In the genomic region with DNA sequence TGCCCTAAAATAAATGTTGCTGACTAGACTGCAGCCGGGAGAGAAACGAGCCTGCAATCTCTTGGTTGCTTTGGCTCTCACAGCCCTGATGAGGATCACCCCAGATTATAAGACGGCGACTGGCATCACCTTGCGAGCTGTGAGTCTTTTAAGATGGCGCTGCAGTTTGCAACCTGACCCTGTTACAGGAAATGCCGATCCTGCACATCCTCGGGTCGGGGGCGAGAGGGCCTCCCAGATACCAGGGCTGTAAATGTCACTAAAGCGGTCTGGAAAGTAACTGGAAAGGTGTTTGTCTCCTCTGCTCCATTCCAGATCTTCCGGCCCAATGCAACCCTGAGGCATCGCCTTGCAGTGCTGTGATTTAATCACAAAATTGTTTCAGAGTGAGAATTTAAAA, we compare ENCODE assay signal across 24 mouse cellular contexts. TPM values are rescaled to one million over a fixed set of nuclear protein-coding genes. Genes with fewer than 3 reads are reported as not detected.
DNase-seq lines count a peak whose midpoint lies in the region; ATAC-seq and TF ChIP-seq lines count a peak whose summit lies in the region.
"Had no signal": no experiment of that assay in that cellular context is flagged by ENCODE, and none has a peak within 500 bp of the region (broad histone marks: within the 10 kb centered on the region; RNA-seq: fewer than 3 reads in every experiment).

No protein-coding gene starts in this region.

- H3K27ac ChIP-seq in forebrain, embryonic 10.5 days, result peak overlapping the region; percentile 41; the same call in 1 of the 2 replicates
- H3K27ac ChIP-seq in forebrain, embryonic 14.5 days (ENCODE audit: low read depth, low read length), result no peak overlapping the region
- H3K27ac ChIP-seq in heart, postnatal 0 days (ENCODE audit: low read depth), result no peak overlapping the region
- H3K27ac ChIP-seq in limb, embryonic 11.5 days (replicated peaks; ENCODE audit: low read depth, low read length), result no peak overlapping the region
- H3K27ac ChIP-seq: gastrocnemius, adult 2 months; hindbrain, postnatal 0 days; neural tube, embryonic 12.5 days had no signal

- no peak for TF ChIP-seq CTCF in heart, postnatal 0 days (IDR thresholded peaks at IDR 0.05; ENCODE audit: low read depth)

- peaks cover 16% of the 10 kb centered on the region for H3K4me1 ChIP-seq in forebrain, embryonic 10.5 days
- H3K4me1 ChIP-seq in forebrain, embryonic 14.5 days (ENCODE audit: control insufficient read depth, insufficient read depth, low read length), result no peaks in the 10 kb centered on the region
- H3K4me1 ChIP-seq in heart, postnatal 0 days (ENCODE audit: control insufficient read depth, insufficient read depth), result peaks cover 11% of the 10 kb centered on the region; the same call in 1 of the 2 replicates
- peaks cover 4% of the 10 kb centered on the region; the same call in 1 of the 2 replicates for H3K4me1 ChIP-seq in limb, embryonic 11.5 days (ENCODE audit: control insufficient read depth, insufficient read depth, low read length)
- H3K4me1 ChIP-seq: neural tube, embryonic 12.5 days had no signal

- DNase-seq in forebrain, embryonic 10.5 days (ENCODE audit: extremely low spot score, low spot score), result no peak
- DNase-seq in forebrain, embryonic 14.5 days (ENCODE audit: low spot score), result no peak
- DNase-seq in heart, postnatal 0 days (ENCODE audit: low spot score), result no peak
- DNase-seq in heart, postnatal 14 days, result no peak
- peak; percentile 58 for DNase-seq in embryo, embryonic 10 days (ENCODE audit: low spot score)
- DNase-seq in limb, embryonic 11.5 days (ENCODE audit: low spot score), result peak; percentile 51
- DNase-seq in spleen, adult 18-20 months, result no peak
- DNase-seq: cerebellum, adult 8-10 months; gastrocnemius, adult 2 months; kidney, postnatal 10 days; layer of hippocampus, adult 9-11 months; liver; liver, postnatal 0 days; lung, postnatal 36 days; right cerebral cortex, postnatal 14 days; thymus, postnatal 14 days had no signal

- no peak for TF ChIP-seq EP300 in heart, postnatal 0 days (IDR thresholded peaks at IDR 0.05; ENCODE audit: low read depth)

- H3K27me3 ChIP-seq in forebrain, embryonic 10.5 days (ENCODE audit: poor library complexity, severe bottlenecking), result no peaks in the 10 kb centered on the region
- no peaks in the 10 kb centered on the region for H3K27me3 ChIP-seq in forebrain, embryonic 14.5 days (replicated peaks; ENCODE audit: control insufficient read depth, insufficient read depth, low read length)
- H3K27me3 ChIP-seq in heart, postnatal 0 days (ENCODE audit: control insufficient read depth, insufficient read depth, low read length), result no peaks in the 10 kb centered on the region
- no peaks in the 10 kb centered on the region for H3K27me3 ChIP-seq in limb, embryonic 11.5 days (ENCODE audit: control insufficient read depth, insufficient read depth, low read length)
- H3K27me3 ChIP-seq: neural tube, embryonic 12.5 days had no signal

- H3K9ac ChIP-seq in forebrain, embryonic 14.5 days (ENCODE audit: low read length), result no peak overlapping the region
- H3K9ac ChIP-seq in heart, postnatal 0 days (replicated peaks; ENCODE audit: low read depth, low read length), result no peak overlapping the region
- H3K9ac ChIP-seq in limb, embryonic 11.5 days (ENCODE audit: low read length), result peak overlapping the region; percentile 27; the same call in 1 of the 2 replicates
- H3K9ac ChIP-seq: liver, postnatal 0 days; neural tube, embryonic 12.5 days had no signal

- intact Hi-C loops in heart, postnatal 14 days (cut with DNase I), result no loop called here

- H3K4me2 ChIP-seq in forebrain, embryonic 14.5 days (ENCODE audit: low read length), result no peak overlapping the region
- 0 out of 2 replicates have a peak overlapping the region, but pooled peaks have one; percentile 10 for H3K4me2 ChIP-seq in heart, postnatal 0 days (ENCODE audit: low read depth, low read length)
- H3K4me2 ChIP-seq in limb, embryonic 11.5 days (ENCODE audit: low read depth, severe bottlenecking), result peak overlapping the region; percentile 22; the same call in 1 of the 2 replicates
- H3K4me2 ChIP-seq: neural tube, embryonic 12.5 days had no signal

- ATAC-seq in forebrain, embryonic 14.5 days, result no peak
- ATAC-seq in heart, postnatal 0 days (ENCODE audit: insufficient read depth, low read depth), result no peak
- ATAC-seq in limb, embryonic 11.5 days (ENCODE audit: insufficient number of reproducible peaks, low FRiP score, low TSS enrichment, low read depth), result no peak
- no peak for ATAC-seq in monocyte, adult 5-6 weeks (replicated peaks; ENCODE audit: insufficient number of reproducible peaks, low FRiP score, low TSS enrichment, poor library complexity, severe bottlenecking)
- ATAC-seq: CD4-positive, CD25-positive, alpha-beta regulatory T cell, adult 4 months; forebrain, embryonic 16.5 days; hindbrain, postnatal 0 days; liver, postnatal 0 days had no signal

- no peak overlapping the region for H3K4me3 ChIP-seq in forebrain, embryonic 10.5 days
- H3K4me3 ChIP-seq in forebrain, embryonic 14.5 days (ENCODE audit: low read depth, low read length), result no peak overlapping the region
- no peak overlapping the region for H3K4me3 ChIP-seq in heart, postnatal 0 days (ENCODE audit: low read depth, low read length)
- H3K4me3 ChIP-seq in limb, embryonic 11.5 days (ENCODE audit: low read depth, low read length), result no peak overlapping the region
- H3K4me3 ChIP-seq: erythroblast, embryonic 14.5 days; gastrocnemius, adult 2 months; neural tube, embryonic 12.5 days had no signal

- 64% methylated on average over 13 of the region's 13 CpGs for WGBS in forebrain, embryonic 10.5 days
- WGBS in forebrain, embryonic 14.5 days, result 70% methylated on average over 13 of the region's 13 CpGs
- 24% methylated on average over 13 of the region's 13 CpGs for WGBS in heart, postnatal 0 days
- 13% methylated on average over 13 of the region's 13 CpGs for WGBS in limb, embryonic 11.5 days

- no peaks in the 10 kb centered on the region for H3K9me3 ChIP-seq in forebrain, embryonic 10.5 days
- no peaks in the 10 kb centered on the region for H3K9me3 ChIP-seq in forebrain, embryonic 14.5 days (replicated peaks; ENCODE audit: control insufficient read depth, low read length)
- H3K9me3 ChIP-seq in heart, postnatal 0 days (replicated peaks; ENCODE audit: control insufficient read depth, low read length), result no peaks in the 10 kb centered on the region
- H3K9me3 ChIP-seq in limb, embryonic 11.5 days (ENCODE audit: control insufficient read depth, low read length), result no peaks in the 10 kb centered on the region
- H3K9me3 ChIP-seq: neural tube, embryonic 12.5 days had no signal

- H3K36me3 ChIP-seq in forebrain, embryonic 10.5 days (replicated peaks), result no peaks in the 10 kb centered on the region
- no peaks in the 10 kb centered on the region for H3K36me3 ChIP-seq in forebrain, embryonic 14.5 days (ENCODE audit: control insufficient read depth, insufficient read depth, low read length)
- no peaks in the 10 kb centered on the region for H3K36me3 ChIP-seq in heart, postnatal 0 days (replicated peaks; ENCODE audit: control insufficient read depth, insufficient read depth, low read length)
- H3K36me3 ChIP-seq in limb, embryonic 11.5 days (ENCODE audit: control insufficient read depth, insufficient read depth, low read length), result no peaks in the 10 kb centered on the region
- H3K36me3 ChIP-seq: G1E; neural tube, embryonic 12.5 days had no signal

RNA-seq across cellular contexts. Expression of gene Cartpt, which starts 53.4 kb away (rescaled TPM):
- 0.53 and 0.95 TPM in 2 replicates for polyA plus RNA-seq in forebrain, embryonic 10.5 days (2016; fragmentation: Nextera tagmentation; extraction: Ambion mirVana)
- 3.1 and 3.6 TPM in 2 replicates for polyA plus RNA-seq in forebrain, embryonic 14.5 days (2014; fragmentation: Nextera tagmentation; extraction: Ambion mirVana)
- total RNA-seq in heart, postnatal 0 days (2014; rRNA removed; ENCODE audit: low replicate concordance), result not detected in 2 replicates
- 1.1 TPM in 1 of 2 replicates, not detected in the other for polyA plus RNA-seq in heart, postnatal 0 days (2015; fragmentation: Nextera tagmentation; extraction: Ambion mirVana)
- under 1 TPM in 1 of 2 experiments, not detected in 1; 0.36 TPM for total RNA-seq in heart, postnatal 14 days (2021)
- not detected in 2 replicates for polyA plus RNA-seq in limb, embryonic 11.5 days (2014; fragmentation: Nextera tagmentation; extraction: Ambion mirVana)
- not detected in 3 replicates for total RNA-seq in monocyte, adult 5-6 weeks (2017)
- total RNA-seq: gastrocnemius, adult 2 months; heart, adult 8-10 months had no signal
- polyA plus RNA-seq: CD4-positive, CD25-positive, alpha-beta regulatory T cell, adult 4 months; erythroblast, embryonic 14.5 days; G1E; liver, postnatal 0 days had no signal

Comparison
In these comparisons a context has a peak if more than half of its experiments do, and no peak if none do; other contexts are left out.
1. DNase-seq: peak in embryo, embryonic 10 days (single experiment) and limb, embryonic 11.5 days (single experiment); none in forebrain, embryonic 10.5 days (single experiment), forebrain, embryonic 14.5 days (single experiment), heart, postnatal 0 days (single experiment), heart, postnatal 14 days (0 of 2) and spleen, adult 18-20 months (0 of 2).